Mouse (Mus musculus) small intestine, adult 2 months (tissue): ENCODE results near the gene Atxn7l1.

Source experiments
- CTCF ChIP-seq: fragments of 200-500 bp; IDR thresholded peaks from 2 replicates; pipeline ENCODE4 v1.5.1; 2012; ENCODE audit warnings: low read depth, mild to moderate bottlenecking, control low read depth, inconsistent platforms, low read length, moderate library complexity, mixed read lengths; ENCODE audit not compliant: insufficient replicate concordance, insufficient read length; ENCODE audit errors: extremely low read depth
- POLR2A ChIP-seq: fragments of 200-500 bp; IDR thresholded peaks from 2 replicates; pipeline ENCODE4 v1.6.1; 2012; ENCODE audit warnings: low read depth, mild to moderate bottlenecking, control low read depth, inconsistent platforms, low read length, moderate library complexity

GRCm38 (mm10) chr12:33269743-33270142 lies 122.2 kb downstream of the Atxn7l1 start:
- TF ChIP-seq CTCF (peak; percentile 44; the same call in 1 of the 2 replicates), POLR2A (no peak)
